Mouse (Mus musculus) hindbrain, embryonic 16.5 days (tissue): ENCODE data around the gene Fxyd5. TPM values are rescaled to one million over a fixed set of nuclear protein-coding genes. Genes with fewer than 3 reads are reported as not detected.

Experiments
- ATAC-seq: fragments of 200-750 bp; cut with Nextera tagmentation; 2 replicates; pipeline ENCODE4 v1.8.0; 2017; ENCODE audit warnings: moderate TSS enrichment, moderate library complexity
- H3K27ac ChIP-seq: fragments of 300-500 bp; sonication (generic); 2 replicates; pipeline ENCODE4 v1.5.1; 2014; ENCODE audit warnings: low read depth, mild to moderate bottlenecking, control low read depth, low read length, moderate library complexity
- H3K27me3 ChIP-seq: fragments of 300-500 bp; sonication (generic); replicated peaks from 2 replicates; pipeline ENCODE4 v1.6.1; 2014; ENCODE audit warnings: low read length; ENCODE audit not compliant: control insufficient read depth, insufficient read depth
- H3K36me3 ChIP-seq: fragments of 300-500 bp; sonication (generic); 2 replicates; pipeline ENCODE4 v1.6.1; 2014; ENCODE audit warnings: mild to moderate bottlenecking, low read length, moderate library complexity, mixed read lengths; ENCODE audit not compliant: control insufficient read depth, insufficient read depth
- H3K4me1 ChIP-seq: fragments of 300-500 bp; sonication (generic); 2 replicates; pipeline ENCODE4 v1.6.1; 2014; ENCODE audit warnings: low read depth, low read length; ENCODE audit not compliant: control insufficient read depth, insufficient read depth
- H3K4me2 ChIP-seq: fragments of 300-500 bp; sonication (generic); 2 replicates; pipeline ENCODE4 v1.6.1; 2014; ENCODE audit warnings: mild to moderate bottlenecking, low read length, control low read depth, moderate library complexity
- H3K4me3 ChIP-seq: fragments of 300-500 bp; sonication (generic); 2 replicates; pipeline ENCODE4 v1.5.1; 2014; ENCODE audit warnings: mild to moderate bottlenecking, low read length, control low read depth, moderate library complexity
- H3K9ac ChIP-seq: fragments of 300-500 bp; sonication (generic); 2 replicates; pipeline ENCODE4 v1.6.1; 2014; ENCODE audit warnings: low read depth, mild to moderate bottlenecking, control low read depth, low read length, moderate library complexity
- H3K9me3 ChIP-seq: fragments of 300-500 bp; sonication (generic); 2 replicates; pipeline ENCODE4 v1.6.1; 2014; ENCODE audit warnings: mild to moderate bottlenecking, low read length, moderate library complexity; ENCODE audit not compliant: control insufficient read depth
- WGBS: fragments of 180-500 bp; shearing (Covaris S2); extraction: QIAGEN DNeasy Blood & Tissue Kit; methylation state at CpG from one replicate; pipeline ENCODE4 v1.1.7; 2014; 5-methylcytosine and 5-hydroxymethylcytosine counted together
- polyA plus RNA-seq: library from polyadenylated mRNA; unstranded; fragments of >200 nt; fragmentation: Nextera tagmentation; extraction: Ambion mirVana; gene quantifications from 2 replicates; pipeline ENCODE4 v1.2.1, GENCODE M21; 2015

Gene Fxyd5
- 24.4 and 32.9 TPM in 2 replicates for polyA plus RNA-seq

- Histone ChIP-seq H3K4me2 (peak within 1 kb of the TSS; percentile 41), H3K4me3 (peak within 1 kb of the TSS; percentile 19), H3K27ac (no peak within 1 kb of the TSS), H3K9me3 (no peaks in the 10 kb centered on the region), H3K36me3 (no peaks in the 10 kb centered on the region), H3K4me1 (no peaks in the 10 kb centered on the region), H3K27me3 (peaks cover 33% of the 10 kb centered on the region), H3K9ac (peak within 1 kb of the TSS; percentile 33)
- 38% methylated on average over 10 of the region's 10 CpGs for WGBS
- ATAC-seq: no peak
These were observed at the start of gene Fxyd5 for GRCm38 (mm10) chr7:31042431-31042910. Fxyd5 (minus strand) TSS chr7:31042481.

GRCm38 (mm10) chr7:31089721-31090120 lies 47.4 kb upstream of the Fxyd5 start:
- H3K27me3 ChIP-seq: no peaks in the 10 kb centered on the region
- WGBS: 87% methylated on average over 2 of the region's 2 CpGs
- no peaks in the 10 kb centered on the region for H3K36me3 ChIP-seq
- H3K9me3 ChIP-seq: no peaks in the 10 kb centered on the region
- no peak overlapping the region for H3K27ac ChIP-seq
- no peak overlapping the region for H3K9ac ChIP-seq
- H3K4me2 ChIP-seq: no peak overlapping the region
- peaks cover 3% of the 10 kb centered on the region; the same call in 1 of the 2 replicates for H3K4me1 ChIP-seq
- H3K4me3 ChIP-seq: no peak overlapping the region
- no peak for ATAC-seq

- ATAC-seq: no peak
- Histone ChIP-seq H3K4me3 (no peak overlapping the region), H3K27ac (no peak overlapping the region), H3K9ac (no peak overlapping the region), H3K27me3 (no peaks in the 10 kb centered on the region), H3K4me2 (no peak overlapping the region), H3K9me3 (no peaks in the 10 kb centered on the region), H3K36me3 (no peaks in the 10 kb centered on the region), H3K4me1 (peaks cover 4% of the 10 kb centered on the region; the same call in 1 of the 2 replicates)
- WGBS: 71% methylated on average over 3 of the region's 3 CpGs
These were observed 45.9 kb upstream of the Fxyd5 start for GRCm38 (mm10) chr7:31088206-31088605.

GRCm38 (mm10) chr7:31087262-31087661 lies 45.0 kb upstream of the Fxyd5 start:
- Histone ChIP-seq H3K9me3 (no peaks in the 10 kb centered on the region), H3K4me2 (no peak overlapping the region), H3K27me3 (no peaks in the 10 kb centered on the region), H3K36me3 (no peaks in the 10 kb centered on the region), H3K4me1 (peaks cover 4% of the 10 kb centered on the region), H3K27ac (no peak overlapping the region), H3K9ac (no peak overlapping the region), H3K4me3 (no peak overlapping the region)
- no peak for ATAC-seq
- WGBS: 75% methylated on average over 2 of the region's 2 CpGs

GRCm38 (mm10) chr7:31086175-31086755 lies 44.0 kb upstream of the Fxyd5 start:
- no peak for ATAC-seq
- H3K36me3 ChIP-seq: no peaks in the 10 kb centered on the region
- no peak overlapping the region for H3K4me2 ChIP-seq
- H3K9me3 ChIP-seq: no peaks in the 10 kb centered on the region
- 89% methylated on average over 9 of the region's 9 CpGs for WGBS
- H3K4me1 ChIP-seq: peaks cover 4% of the 10 kb centered on the region
- no peak overlapping the region for H3K9ac ChIP-seq
- no peak overlapping the region for H3K27ac ChIP-seq
- no peak overlapping the region for H3K4me3 ChIP-seq
- no peaks in the 10 kb centered on the region for H3K27me3 ChIP-seq

- H3K4me2 ChIP-seq: no peak overlapping the region
These were observed 42.9 kb upstream of the Fxyd5 start for GRCm38 (mm10) chr7:31085171-31085570.

GRCm38 (mm10) chr7:31084140-31084539 lies 41.9 kb upstream of the Fxyd5 start:
- no peaks in the 10 kb centered on the region for H3K36me3 ChIP-seq
- H3K9ac ChIP-seq: no peak overlapping the region
- no peaks in the 10 kb centered on the region for H3K9me3 ChIP-seq
- H3K4me1 ChIP-seq: peaks cover 4% of the 10 kb centered on the region
- no peak overlapping the region for H3K4me2 ChIP-seq
- no peaks in the 10 kb centered on the region for H3K27me3 ChIP-seq
- no peak overlapping the region for H3K27ac ChIP-seq
- 54% methylated on average over 9 of the region's 9 CpGs for WGBS
- ATAC-seq: no peak
- H3K4me3 ChIP-seq: no peak overlapping the region

More at GRCm38 (mm10) chr7:31085171-31085570, 42.9 kb upstream of the Fxyd5 start:
- H3K36me3 ChIP-seq: no peaks in the 10 kb centered on the region
- H3K4me1 ChIP-seq: peaks cover 4% of the 10 kb centered on the region
- no peaks in the 10 kb centered on the region for H3K27me3 ChIP-seq
- no peaks in the 10 kb centered on the region for H3K9me3 ChIP-seq
- 11% methylated on average over 3 of the region's 3 CpGs for WGBS
- no peak for ATAC-seq
- no peak overlapping the region for H3K4me3 ChIP-seq
- H3K27ac ChIP-seq: no peak overlapping the region; the same call in 1 of the 2 replicates
- H3K9ac ChIP-seq: no peak overlapping the region

- peaks cover 4% of the 10 kb centered on the region for H3K4me1 ChIP-seq
- 0 out of 2 replicates have a peak overlapping the region, but pooled peaks have one; percentile 13 for H3K9ac ChIP-seq
- no peaks in the 10 kb centered on the region for H3K27me3 ChIP-seq
- no peak overlapping the region for H3K4me2 ChIP-seq
- H3K27ac ChIP-seq: no peak overlapping the region; the same call in 1 of the 2 replicates
- no peak overlapping the region for H3K4me3 ChIP-seq
- H3K36me3 ChIP-seq: no peaks in the 10 kb centered on the region
- 0 out of 2 replicates have a peak, but pooled peaks have one; percentile 15 for ATAC-seq
- WGBS: 57% methylated on average over 14 of the region's 14 CpGs
- no peaks in the 10 kb centered on the region for H3K9me3 ChIP-seq
These were observed 40.7 kb upstream of the Fxyd5 start for GRCm38 (mm10) chr7:31082831-31083588.

- H3K27me3 ChIP-seq: no peaks in the 10 kb centered on the region
- no peak overlapping the region for H3K9ac ChIP-seq
- no peak overlapping the region for H3K4me2 ChIP-seq
- H3K9me3 ChIP-seq: no peaks in the 10 kb centered on the region
- no peaks in the 10 kb centered on the region for H3K36me3 ChIP-seq
- H3K27ac ChIP-seq: no peak overlapping the region
- no peak for ATAC-seq
- H3K4me1 ChIP-seq: peaks cover 4% of the 10 kb centered on the region
- H3K4me3 ChIP-seq: no peak overlapping the region
These were observed 39.8 kb upstream of the Fxyd5 start for GRCm38 (mm10) chr7:31082106-31082505.
